Mouse (Mus musculus): ENCODE measurements around the gene Gpkow. TPM values are rescaled to one million over a fixed set of nuclear protein-coding genes. Genes with fewer than 3 reads are reported as not detected.

The Gpkow gene
- total and polyA plus RNA-seq, 3 experiments = 23.4 to 539 (median 37.0) TPM

DNA sequence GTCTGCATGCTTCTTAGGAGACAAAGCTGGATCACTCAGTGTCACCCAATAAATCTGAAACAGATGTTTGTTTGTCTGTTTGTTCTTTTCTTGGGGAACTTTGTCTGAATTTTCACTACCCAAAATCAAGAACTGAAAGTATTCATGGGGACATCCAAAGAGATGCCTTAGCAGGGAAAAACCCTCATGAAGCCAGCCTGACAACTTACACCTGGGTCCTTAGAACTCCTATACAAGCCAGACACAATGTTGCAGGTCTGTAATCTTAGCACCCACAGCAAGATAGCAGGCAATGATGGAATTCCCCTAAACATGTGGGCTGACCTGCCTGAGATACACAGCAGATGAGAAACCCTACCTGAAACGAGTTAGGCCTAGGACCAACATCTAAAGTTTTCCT is 48.0 kb downstream of the Gpkow start:
- no peak for DNase-seq (ENCODE audit: low read depth, low spot score)

GRCm38 (mm10) chrX:7745429-7745828 is 48.5 kb downstream of the Gpkow start:
- no peak for TF ChIP-seq BHLHE40 (IDR thresholded peaks at IDR 0.05; ENCODE audit: borderline replicate concordance, low read depth, low read length)
- 0 out of 2 replicates have a peak, but pooled peaks have one; percentile 38 for TF ChIP-seq ETS1 (IDR thresholded peaks at IDR 0.05; ENCODE audit: low read depth, low read length)
- TF ChIP-seq EP300 (IDR thresholded peaks at IDR 0.05; ENCODE audit: low read depth in 1 of 2, low read length in 2 of 2) = peak in 1 of 2 experiments; percentile 30; a peak in 1 of 4 replicates
- TF ChIP-seq JUND (IDR thresholded peaks at IDR 0.05; ENCODE audit: low read depth, low read length) = no peak
- TF ChIP-seq TCF12 (IDR thresholded peaks at IDR 0.05; ENCODE audit: low read depth, low read length) = no peak
- no peak for TF ChIP-seq POLR2AphosphoS5 (IDR thresholded peaks at IDR 0.05; ENCODE audit: borderline replicate concordance, low read depth, low read length)
- no peak for TF ChIP-seq SIN3A (IDR thresholded peaks at IDR 0.05; ENCODE audit: low read length)
- peak; percentile 75 for TF ChIP-seq ELF1 (IDR thresholded peaks at IDR 0.05; ENCODE audit: low read depth, low read length)
- 0 out of 2 replicates have a peak, but pooled peaks have one; percentile 24 for TF ChIP-seq GATA1 (IDR thresholded peaks at IDR 0.05; ENCODE audit: low read depth, low read length)
- no peak for TF ChIP-seq USF1 (IDR thresholded peaks at IDR 0.05; ENCODE audit: low read depth, low read length)
- TF ChIP-seq MAFK (IDR thresholded peaks at IDR 0.05; ENCODE audit: borderline replicate concordance, low read depth, low read length) = no peak
- no peak for TF ChIP-seq UBTF (IDR thresholded peaks at IDR 0.05; ENCODE audit: borderline replicate concordance, insufficient read depth, low read depth, low read length)
- TF ChIP-seq KAT2A (conservative IDR thresholded peaks at IDR 0.05; ENCODE audit: low read depth, low read length) = no peak
- no peak for TF ChIP-seq ZKSCAN1 (IDR thresholded peaks at IDR 0.05; ENCODE audit: low read depth, low read length)
- TF ChIP-seq MAX (IDR thresholded peaks at IDR 0.05; ENCODE audit: low read length) = no peak
- TF ChIP-seq NELFE (IDR thresholded peaks at IDR 0.05; ENCODE audit: low read depth, low read length) = no peak
- TF ChIP-seq ZC3H11A (IDR thresholded peaks at IDR 0.05; ENCODE audit: low read depth, low read length) = no peak
- TF ChIP-seq MAZ (IDR thresholded peaks at IDR 0.05; ENCODE audit: low read depth, low read length) = peak; percentile 72; the same call in 1 of the 2 replicates
- no peak for TF ChIP-seq CHD2 (IDR thresholded peaks at IDR 0.05; ENCODE audit: low read length)
- TF ChIP-seq MEF2A (IDR thresholded peaks at IDR 0.05; ENCODE audit: extremely low read depth, insufficient replicate concordance, low read depth, low read length, poor library complexity, severe bottlenecking) = no peak
- peak; percentile 33 for DNase-seq (ENCODE audit: low read depth, low spot score)
- Histone ChIP-seq H3K9ac (ENCODE audit: control insufficient read depth, low read depth, low read length, poor library complexity, severe bottlenecking) (no peak overlapping the region), H3K27ac (ENCODE audit: control insufficient read depth, low read depth, low read length) (no peak overlapping the region; the same call in 1 of the 2 replicates), H3K36me3 (ENCODE audit: control insufficient read depth in 1 of 2, insufficient read depth in 2 of 2, low read length in 2 of 2) (peaks cover 0 to 14% of the 10 kb centered on the region in 2 experiments; a peak in 2 of 4 replicates), H3K27me3 (ENCODE audit: control insufficient read depth in 1 of 2, insufficient read depth in 2 of 2, low read length in 2 of 2) (no peaks in the 10 kb centered on the region), H3K4me1 (ENCODE audit: control insufficient read depth in 1 of 2, insufficient read depth in 2 of 2, low read length in 2 of 2) (peaks cover 16 to 30% of the 10 kb centered on the region in 2 experiments), H3K9me3 (replicated peaks; ENCODE audit: insufficient read depth, low read length) (no peaks in the 10 kb centered on the region), H3K4me3 (ENCODE audit: control insufficient read depth in 1 of 2, insufficient read depth in 1 of 2, low read depth in 2 of 2, low read length in 2 of 2) (no peak overlapping the region), H3K79me2 (ENCODE audit: control insufficient read depth, insufficient read depth, low read length, poor library complexity) (no peaks in the 10 kb centered on the region)

More for the DNA sequence above, 48.0 kb downstream of the Gpkow start:
- Histone ChIP-seq H3K4me1 (ENCODE audit: control insufficient read depth in 1 of 2, insufficient read depth in 2 of 2, low read length in 2 of 2) (peaks cover 15 to 29% of the 10 kb centered on the region in 2 experiments), H3K9me3 (replicated peaks; ENCODE audit: insufficient read depth, low read length) (no peaks in the 10 kb centered on the region), H3K27me3 (ENCODE audit: control insufficient read depth in 1 of 2, insufficient read depth in 2 of 2, low read length in 2 of 2) (no peaks in the 10 kb centered on the region), H3K4me3 (ENCODE audit: control insufficient read depth in 1 of 2, insufficient read depth in 1 of 2, low read depth in 2 of 2, low read length in 2 of 2) (no peak overlapping the region), H3K9ac (ENCODE audit: control insufficient read depth, low read depth, low read length, poor library complexity, severe bottlenecking) (no peak overlapping the region), H3K27ac (ENCODE audit: control insufficient read depth, low read depth, low read length) (no peak overlapping the region), H3K79me2 (ENCODE audit: control insufficient read depth, insufficient read depth, low read length, poor library complexity) (no peaks in the 10 kb centered on the region), H3K36me3 (ENCODE audit: control insufficient read depth in 1 of 2, insufficient read depth in 2 of 2, low read length in 2 of 2) (peaks cover 0 to 11% of the 10 kb centered on the region in 2 experiments; a peak in 2 of 4 replicates)
- TF ChIP-seq MAFK (IDR thresholded peaks at IDR 0.05; ENCODE audit: borderline replicate concordance, low read depth, low read length) (no peak), MAZ (IDR thresholded peaks at IDR 0.05; ENCODE audit: low read depth, low read length) (no peak), HCFC1 (IDR thresholded peaks at IDR 0.05; ENCODE audit: low read depth, low read length) (no peak), USF1 (IDR thresholded peaks at IDR 0.05; ENCODE audit: low read depth, low read length) (no peak), RAD21 (IDR thresholded peaks at IDR 0.05; ENCODE audit: low read depth, low read length) (no peak), ZNF384 (IDR thresholded peaks at IDR 0.05; ENCODE audit: low read depth, low read length) (no peak), ZKSCAN1 (IDR thresholded peaks at IDR 0.05; ENCODE audit: low read depth, low read length) (no peak), USF2 (IDR thresholded peaks at IDR 0.05; ENCODE audit: borderline replicate concordance in 1 of 2, insufficient read depth in 1 of 2, low read depth in 1 of 2, low read length in 2 of 2) (no peak), UBTF (IDR thresholded peaks at IDR 0.05; ENCODE audit: borderline replicate concordance, insufficient read depth, low read depth, low read length) (no peak)

Data from MEL (cell line).